Mouse (Mus musculus) limb, embryonic 12.5 days (tissue): ENCODE results near the gene Foxl1. TPM values are rescaled to one million over a fixed set of nuclear protein-coding genes. Genes with fewer than 3 reads are reported as not detected.
A peak's percentile ranks its signal among the peaks of the same experiment; 100 is the strongest.

Experiments used
- ATAC-seq: fragments of 200-750 bp; cut with Nextera tagmentation; 2 replicates; pipeline ENCODE4 v1.8.0; 2017; ENCODE audit warnings: low read depth, moderate TSS enrichment; ENCODE audit not compliant: insufficient number of reproducible peaks, insufficient read depth, low FRiP score, low TSS enrichment
- H3K27ac ChIP-seq: fragments of 300-500 bp; sonication (generic); 2 replicates; pipeline ENCODE4 v1.5.1; 2016; ENCODE audit warnings: mild to moderate bottlenecking, moderate library complexity
- H3K27me3 ChIP-seq: fragments of 300-500 bp; sonication (generic); 2 replicates; pipeline ENCODE4 v1.6.1; 2016; ENCODE audit warnings: mild to moderate bottlenecking, moderate library complexity
- H3K36me3 ChIP-seq: fragments of 300-500 bp; sonication (generic); 2 replicates; pipeline ENCODE4 v1.6.1; 2016; ENCODE audit warnings: mild to moderate bottlenecking, moderate library complexity
- H3K4me1 ChIP-seq: fragments of 300-500 bp; sonication (generic); replicated peaks from 2 replicates; pipeline ENCODE4 v1.6.1; 2016
- H3K4me2 ChIP-seq: fragments of 300-500 bp; sonication (generic); 2 replicates; pipeline ENCODE4 v1.6.1; 2016; ENCODE audit warnings: mild to moderate bottlenecking, moderate library complexity
- H3K4me3 ChIP-seq: fragments of 300-500 bp; sonication (generic); replicated peaks from 2 replicates; pipeline ENCODE4 v1.5.1; 2016; ENCODE audit warnings: mild to moderate bottlenecking
- H3K9ac ChIP-seq: fragments of 300-500 bp; sonication (generic); replicated peaks from 2 replicates; pipeline ENCODE4 v1.6.1; 2016; ENCODE audit warnings: mild to moderate bottlenecking, moderate library complexity
- H3K9me3 ChIP-seq: fragments of 300-500 bp; sonication (generic); 2 replicates; pipeline ENCODE4 v1.6.1; 2016; ENCODE audit warnings: mild to moderate bottlenecking, moderate library complexity
- WGBS: fragments of 180-500 bp; shearing (Covaris S2); methylation state at CpG from one replicate; pipeline ENCODE4 v1.1.7; 2016; 5-methylcytosine and 5-hydroxymethylcytosine counted together
- microRNA-seq: library from miRNA; unstranded; fragments of <30 nt; microRNA quantifications from one replicate; pipeline ENCODE4, GENCODE M21; 2017
- polyA plus RNA-seq: library from polyadenylated mRNA; unstranded; fragments of >200 nt; fragmentation: Nextera tagmentation; extraction: Ambion mirVana; gene quantifications from 2 replicates; pipeline ENCODE4 v1.2.1, GENCODE M21; 2016

The Foxl1 gene
- polyA plus RNA-seq, 1 experiment from 2014 or later: 0.08 TPM

GRCm38 (mm10) chr8:121174178-121174577 lies 46.4 kb downstream of the Foxl1 start:
- no peaks in the 10 kb centered on the region for H3K9me3 ChIP-seq
- peak overlapping the region; percentile 82 for H3K27ac ChIP-seq
- H3K36me3 ChIP-seq: no peaks in the 10 kb centered on the region
- H3K4me3 ChIP-seq: peak overlapping the region; percentile 23
- peak overlapping the region; percentile 49 for H3K4me2 ChIP-seq
- 52% methylated on average over 10 of the region's 10 CpGs for WGBS
- no peak overlapping the region for H3K9ac ChIP-seq
- H3K27me3 ChIP-seq: 0 out of 2 replicates have a peak, but pooled peaks cover 4% of the 10 kb centered on the region
- no peak for ATAC-seq
- peaks cover 58% of the 10 kb centered on the region for H3K4me1 ChIP-seq

- Histone ChIP-seq H3K9ac (peak overlapping the region; percentile 37; the same call in 1 of the 2 replicates), H3K9me3 (no peaks in the 10 kb centered on the region), H3K27ac (peak overlapping the region; percentile 82), H3K27me3 (0 out of 2 replicates have a peak, but pooled peaks cover 4% of the 10 kb centered on the region), H3K4me3 (peak overlapping the region; percentile 23), H3K4me1 (peaks cover 57% of the 10 kb centered on the region), H3K4me2 (peak overlapping the region; percentile 49), H3K36me3 (no peaks in the 10 kb centered on the region)
- 10% methylated on average over 30 of the region's 30 CpGs for WGBS
- ATAC-seq: no peak
Observed at GRCm38 (mm10) chr8:121174721-121175539, 47.2 kb downstream of the Foxl1 start.

- H3K9ac ChIP-seq: peak overlapping the region; percentile 37; the same call in 1 of the 2 replicates
- H3K4me1 ChIP-seq: peaks cover 54% of the 10 kb centered on the region
- H3K36me3 ChIP-seq: no peaks in the 10 kb centered on the region
- peak overlapping the region; percentile 82 for H3K27ac ChIP-seq
- peak overlapping the region; percentile 23 for H3K4me3 ChIP-seq
- H3K9me3 ChIP-seq: no peaks in the 10 kb centered on the region
- H3K27me3 ChIP-seq: 0 out of 2 replicates have a peak, but pooled peaks cover 4% of the 10 kb centered on the region
- ATAC-seq: peak; percentile 17; the same call in 1 of the 2 replicates
- 46% methylated on average over 8 of the region's 8 CpGs for WGBS
- H3K4me2 ChIP-seq: peak overlapping the region; percentile 49
Observed at GRCm38 (mm10) chr8:121175540-121176090, 47.9 kb downstream of the Foxl1 start.

- ATAC-seq: no peak
- WGBS: 15% methylated on average over 3 of the region's 3 CpGs
- Histone ChIP-seq H3K27ac (peak overlapping the region; percentile 82), H3K4me2 (no peak overlapping the region), H3K27me3 (0 out of 2 replicates have a peak, but pooled peaks cover 4% of the 10 kb centered on the region), H3K9me3 (no peaks in the 10 kb centered on the region), H3K4me1 (peaks cover 54% of the 10 kb centered on the region), H3K36me3 (no peaks in the 10 kb centered on the region), H3K9ac (no peak overlapping the region), H3K4me3 (no peak overlapping the region)
Observed at GRCm38 (mm10) chr8:121176291-121176690, 48.6 kb downstream of the Foxl1 start.

Small RNA genes lying within 50 kb of the gene (microRNA-seq; reads per million reads assigned to microRNA genes)
- not detected for gene Gm27530

Other genes with a start within 250 kb of the Foxl1 start
- 0.33 and 1.4 TPM in 2 replicates for gene Foxf1, start 43.6 kb upstream of the Foxl1 start, polyA plus RNA-seq
- gene Mthfsd, start 19.5 kb upstream of the Foxl1 start, polyA plus RNA-seq: 68.3 and 71.7 TPM in 2 replicates
- 6.0 and 8.6 TPM in 2 replicates for gene Foxc2, start 11.8 kb upstream of the Foxl1 start, polyA plus RNA-seq